Mouse (Mus musculus): ENCODE results near the gene Insm1. TPM values are rescaled to one million over a fixed set of nuclear protein-coding genes. Genes with fewer than 3 reads are reported as not detected.

The Insm1 gene
- polyA plus RNA-seq (2012): not detected in 2 replicates

DNA sequence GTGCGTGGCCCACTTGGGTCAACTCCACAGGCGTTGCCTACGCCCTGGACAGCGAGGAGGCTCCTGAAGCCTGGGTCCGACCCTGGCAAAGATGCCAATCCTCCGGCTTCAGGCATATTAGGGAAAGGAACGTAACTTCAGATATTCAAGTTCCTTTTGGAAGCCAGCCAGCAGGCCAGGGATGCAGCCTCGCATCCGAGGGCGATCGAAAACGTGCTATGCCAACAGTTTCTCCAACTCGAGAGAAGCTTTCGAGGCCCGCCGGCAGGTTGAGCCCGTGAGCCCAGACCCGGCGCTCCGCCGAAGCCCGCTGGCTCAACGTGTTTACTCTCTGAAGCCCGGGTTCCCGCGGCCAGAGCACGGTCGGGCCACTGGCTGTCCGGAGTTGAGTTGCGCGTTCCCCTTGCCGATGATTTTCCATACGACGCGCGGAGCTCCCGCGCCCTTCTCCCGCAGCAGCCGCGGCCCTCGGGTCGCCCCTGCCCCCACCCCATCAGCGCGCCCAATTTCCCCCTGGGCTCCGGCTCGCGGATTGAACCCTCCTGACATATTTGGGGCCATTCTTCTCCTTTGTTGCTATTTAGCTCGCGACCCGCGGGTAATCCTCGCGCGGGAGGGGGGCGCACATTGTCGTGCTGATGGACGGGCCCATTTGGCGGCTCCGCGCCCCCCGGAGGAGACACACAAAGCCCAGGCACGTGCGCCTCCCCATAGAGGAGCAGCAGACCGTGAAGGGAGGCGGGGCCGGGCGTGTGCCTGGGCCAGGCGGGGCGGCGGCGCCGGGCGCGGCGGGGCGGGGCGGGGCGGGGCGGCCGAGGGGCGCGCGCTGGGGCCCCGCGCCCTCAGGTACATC, at the start of gene Insm1:
Gene Insm1, plus strand, starts transcription at position 846 of the 853 bp plus-strand sequence.
- Histone ChIP-seq H3K27me3 (ENCODE audit: control insufficient read depth) (peaks cover 99% of the 10 kb centered on the region), H3K9me3 (ENCODE audit: control insufficient read depth, low read length) (peaks cover 3% of the 10 kb centered on the region; the same call in 1 of the 2 replicates), H3K36me3 (ENCODE audit: control insufficient read depth) (no peaks in the 10 kb centered on the region), H3K4me3 (replicated peaks) (no peak within 1 kb of the TSS), H3K4me1 (ENCODE audit: control insufficient read depth) (peaks cover 5% of the 10 kb centered on the region)
- TF ChIP-seq TAL1 (IDR thresholded peaks at IDR 0.05; ENCODE audit: low read length) (no peak), GATA1 (IDR thresholded peaks at IDR 0.05; ENCODE audit: low read length) (no peak)

DNA sequence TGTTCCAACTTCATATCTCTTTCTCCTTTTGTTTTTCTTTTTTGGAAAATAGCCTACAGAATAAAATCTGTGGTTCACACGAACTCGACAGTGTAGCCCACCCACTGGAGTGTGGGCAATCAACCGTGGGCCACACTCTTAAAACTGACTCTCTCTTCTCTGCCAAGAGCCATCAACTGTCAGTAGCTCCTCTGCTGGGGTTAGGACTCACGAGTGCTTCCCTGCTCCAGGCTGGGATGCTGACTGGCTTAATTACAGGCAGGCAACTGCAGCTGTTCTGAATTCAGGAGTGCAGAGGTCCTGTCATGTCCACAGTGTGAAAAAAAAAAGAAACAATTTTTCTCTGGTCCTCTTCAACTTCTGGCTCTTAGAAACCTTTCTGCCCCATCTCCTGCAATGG, 49.6 kb upstream of the Insm1 start:
- Histone ChIP-seq H3K27me3 (ENCODE audit: control insufficient read depth) (no peaks in the 10 kb centered on the region), H3K9me3 (ENCODE audit: control insufficient read depth, low read length) (no peaks in the 10 kb centered on the region), H3K4me3 (replicated peaks) (no peak overlapping the region), H3K36me3 (ENCODE audit: control insufficient read depth) (no peaks in the 10 kb centered on the region), H3K4me1 (ENCODE audit: control insufficient read depth) (no peaks in the 10 kb centered on the region)
- TF ChIP-seq TAL1 (IDR thresholded peaks at IDR 0.05; ENCODE audit: low read length) (no peak), GATA1 (IDR thresholded peaks at IDR 0.05; ENCODE audit: low read length) (no peak)

DNA sequence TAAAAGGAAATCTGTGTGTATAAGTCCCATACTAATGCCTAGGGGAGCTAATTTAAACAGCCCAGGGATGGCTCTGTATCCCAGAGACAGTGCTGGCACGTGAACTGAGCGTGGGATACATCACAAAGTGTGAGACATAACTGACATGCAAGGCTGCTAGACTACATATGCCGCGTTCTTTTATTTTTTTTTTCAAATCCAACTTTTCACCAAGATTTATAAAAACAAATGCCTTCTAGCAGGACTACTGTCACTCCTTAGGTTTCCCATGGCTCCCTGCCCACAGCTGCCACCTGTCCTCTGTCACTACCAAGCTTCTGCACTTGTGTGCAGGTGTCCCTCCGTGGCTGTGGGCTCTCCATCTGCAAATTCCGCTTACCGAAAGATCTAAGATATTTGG, 47.5 kb upstream of the Insm1 start:
- TF ChIP-seq TAL1 (IDR thresholded peaks at IDR 0.05; ENCODE audit: low read length) (no peak), GATA1 (IDR thresholded peaks at IDR 0.05; ENCODE audit: low read length) (no peak)
- H3K4me1 ChIP-seq (ENCODE audit: control insufficient read depth): no peaks in the 10 kb centered on the region
- H3K9me3 ChIP-seq (ENCODE audit: control insufficient read depth, low read length): peaks cover 6% of the 10 kb centered on the region
- no peak overlapping the region for H3K4me3 ChIP-seq (replicated peaks)
- H3K36me3 ChIP-seq (ENCODE audit: control insufficient read depth): no peaks in the 10 kb centered on the region
- no peaks in the 10 kb centered on the region for H3K27me3 ChIP-seq (ENCODE audit: control insufficient read depth)

DNA sequence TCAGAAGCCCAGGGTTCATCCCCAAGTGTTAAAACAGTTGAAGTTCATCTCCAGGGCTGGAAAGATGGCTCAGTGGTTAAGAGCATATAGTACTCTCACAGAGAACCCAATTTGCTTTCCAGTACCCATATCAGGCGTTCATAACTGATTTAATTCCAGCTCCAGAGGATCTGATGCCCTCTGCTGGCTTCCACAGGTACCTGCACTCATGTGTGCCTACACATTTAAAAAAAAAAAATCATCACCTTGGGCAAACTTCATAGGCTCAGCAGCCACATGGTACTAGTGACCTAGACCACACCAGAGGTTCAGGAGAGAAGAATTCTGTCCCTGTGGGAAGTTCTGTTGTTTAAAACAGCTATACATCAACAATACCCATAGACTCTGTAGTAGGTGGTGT, 43.0 kb upstream of the Insm1 start:
- Histone ChIP-seq H3K9me3 (ENCODE audit: control insufficient read depth, low read length) (peaks cover 8% of the 10 kb centered on the region), H3K27me3 (ENCODE audit: control insufficient read depth) (no peaks in the 10 kb centered on the region), H3K4me1 (ENCODE audit: control insufficient read depth) (no peaks in the 10 kb centered on the region), H3K36me3 (ENCODE audit: control insufficient read depth) (no peaks in the 10 kb centered on the region), H3K4me3 (replicated peaks) (no peak overlapping the region)
- TF ChIP-seq GATA1 (IDR thresholded peaks at IDR 0.05; ENCODE audit: low read length) (no peak), TAL1 (IDR thresholded peaks at IDR 0.05; ENCODE audit: low read length) (no peak)

DNA sequence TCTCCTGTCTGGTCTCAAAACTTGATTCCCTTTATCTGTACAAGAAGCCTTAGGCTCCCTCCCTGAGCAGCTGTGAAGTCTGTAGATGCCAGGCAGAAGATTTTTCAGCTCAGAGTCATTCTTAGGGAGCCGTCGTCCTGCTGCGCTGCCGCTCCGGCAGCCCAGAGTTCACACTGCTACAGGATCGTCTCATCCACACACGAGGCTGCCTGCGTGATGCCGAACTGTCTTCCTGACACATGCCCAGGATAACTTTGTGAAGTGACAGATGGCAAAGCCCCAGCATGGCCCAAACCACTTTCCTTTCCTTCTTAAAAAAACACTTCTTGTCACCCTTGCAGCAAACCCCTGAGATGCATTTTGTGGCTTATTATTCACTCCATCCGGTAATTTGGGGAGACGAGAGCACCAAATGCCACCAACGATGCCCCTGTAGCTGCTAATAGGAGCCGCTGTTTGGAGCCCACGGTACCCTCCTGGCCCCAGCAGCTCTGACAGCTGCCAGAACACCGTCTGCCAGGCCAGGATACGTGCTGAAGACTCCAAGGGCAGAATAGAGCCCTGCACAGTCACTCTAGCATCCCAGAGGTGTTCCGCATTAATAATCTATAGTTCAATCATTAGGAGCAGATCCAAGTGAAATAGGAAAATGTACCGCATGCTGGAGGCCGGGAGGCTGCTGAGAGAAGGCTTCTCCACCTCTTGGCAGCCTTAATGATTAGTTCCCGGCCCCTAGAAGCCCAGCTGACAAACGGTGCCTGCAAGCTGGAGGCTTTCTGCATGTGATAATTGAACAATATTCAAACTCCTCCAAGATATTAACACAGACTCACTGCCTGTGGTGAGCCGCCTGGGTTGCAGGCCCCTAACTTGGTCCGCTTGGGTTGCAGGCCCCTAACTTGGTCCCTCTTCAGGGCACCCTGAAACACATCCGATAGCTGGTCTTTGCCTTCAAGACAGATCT, 37.6 kb upstream of the Insm1 start:
- no peaks in the 10 kb centered on the region for H3K27me3 ChIP-seq (ENCODE audit: control insufficient read depth)
- TF ChIP-seq GATA1 (IDR thresholded peaks at IDR 0.05; ENCODE audit: low read length) (no peak), TAL1 (IDR thresholded peaks at IDR 0.05; ENCODE audit: low read length) (no peak)
- H3K4me3 ChIP-seq (replicated peaks): no peak overlapping the region
- peaks cover 2% of the 10 kb centered on the region for H3K9me3 ChIP-seq (ENCODE audit: control insufficient read depth, low read length)
- no peaks in the 10 kb centered on the region for H3K4me1 ChIP-seq (ENCODE audit: control insufficient read depth)
- H3K36me3 ChIP-seq (ENCODE audit: control insufficient read depth): no peaks in the 10 kb centered on the region

DNA sequence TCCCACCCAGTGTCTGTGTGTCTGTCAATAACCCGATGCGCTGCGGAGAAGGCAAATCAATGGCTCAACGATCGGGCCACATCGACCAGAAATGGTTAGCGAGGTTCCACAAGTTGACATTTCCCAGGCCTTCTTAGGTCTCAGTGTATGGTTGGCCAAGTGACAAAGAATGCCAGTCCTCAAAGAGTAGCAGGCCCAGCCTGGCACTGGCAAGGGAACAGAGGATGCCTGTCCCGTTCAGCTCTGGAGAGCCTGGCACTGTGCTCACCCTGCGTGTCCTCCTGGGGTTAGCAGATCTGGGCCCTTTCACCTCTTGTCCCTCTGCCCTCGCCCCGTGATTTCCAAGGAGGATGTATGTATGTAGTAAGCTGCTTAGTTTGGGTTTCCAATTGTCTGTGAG, 25.6 kb upstream of the Insm1 start:
- Histone ChIP-seq H3K27me3 (ENCODE audit: control insufficient read depth) (no peaks in the 10 kb centered on the region), H3K36me3 (ENCODE audit: control insufficient read depth) (no peaks in the 10 kb centered on the region), H3K9me3 (ENCODE audit: control insufficient read depth, low read length) (no peaks in the 10 kb centered on the region), H3K4me1 (ENCODE audit: control insufficient read depth) (no peaks in the 10 kb centered on the region), H3K4me3 (replicated peaks) (no peak overlapping the region)
- TF ChIP-seq TAL1 (IDR thresholded peaks at IDR 0.05; ENCODE audit: low read length): no peak
- TF ChIP-seq GATA1 (IDR thresholded peaks at IDR 0.05; ENCODE audit: low read length): no peak

DNA sequence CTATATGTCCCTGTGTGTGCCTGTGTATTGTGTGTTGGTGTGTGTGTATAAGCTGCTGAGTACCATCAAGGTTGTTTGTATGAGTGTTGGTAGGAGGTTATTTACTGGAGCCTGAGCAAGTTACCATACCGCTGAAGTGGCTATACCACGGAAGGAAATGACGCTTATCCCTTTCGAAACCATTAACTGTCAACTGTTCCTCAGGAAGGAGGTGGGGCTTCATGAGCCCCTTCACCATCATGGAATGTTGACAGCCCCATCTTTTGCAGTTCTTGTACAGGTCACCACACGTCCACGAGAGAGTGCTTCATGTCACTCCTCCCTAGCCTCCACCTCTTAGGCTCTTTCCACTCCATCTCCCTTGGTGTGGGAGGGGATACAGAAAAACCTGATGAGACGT, 23.8 kb upstream of the Insm1 start:
- H3K36me3 ChIP-seq (ENCODE audit: control insufficient read depth): no peaks in the 10 kb centered on the region
- no peaks in the 10 kb centered on the region for H3K9me3 ChIP-seq (ENCODE audit: control insufficient read depth, low read length)
- TF ChIP-seq TAL1 (IDR thresholded peaks at IDR 0.05; ENCODE audit: low read length) (no peak), GATA1 (IDR thresholded peaks at IDR 0.05; ENCODE audit: low read length) (no peak)
- no peak overlapping the region for H3K4me3 ChIP-seq (replicated peaks)
- H3K27me3 ChIP-seq (ENCODE audit: control insufficient read depth): no peaks in the 10 kb centered on the region
- no peaks in the 10 kb centered on the region for H3K4me1 ChIP-seq (ENCODE audit: control insufficient read depth)

DNA sequence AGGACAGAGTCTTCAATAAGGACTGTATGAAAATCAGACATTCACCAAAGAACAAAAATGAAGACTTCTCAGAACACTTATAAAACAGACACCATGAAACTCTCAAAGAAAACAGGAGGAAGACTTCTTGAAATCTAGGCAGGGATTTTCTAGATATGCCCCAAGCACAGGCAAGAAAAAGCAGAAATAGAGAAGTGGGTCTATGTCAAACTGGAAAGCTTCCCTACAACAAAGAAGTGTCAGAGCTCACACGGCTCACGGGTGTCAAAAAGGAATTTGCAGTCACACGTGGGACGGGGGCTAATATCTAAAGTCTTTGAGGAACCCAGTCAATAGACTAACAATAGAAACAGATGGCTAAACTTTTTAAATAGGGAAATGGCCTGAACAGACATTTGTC, 10.8 kb upstream of the Insm1 start:
- Histone ChIP-seq H3K9me3 (ENCODE audit: control insufficient read depth, low read length) (no peaks in the 10 kb centered on the region), H3K4me3 (replicated peaks) (no peak overlapping the region), H3K27me3 (ENCODE audit: control insufficient read depth) (peaks cover 7% of the 10 kb centered on the region), H3K36me3 (ENCODE audit: control insufficient read depth) (no peaks in the 10 kb centered on the region), H3K4me1 (ENCODE audit: control insufficient read depth) (no peaks in the 10 kb centered on the region)
- TF ChIP-seq TAL1 (IDR thresholded peaks at IDR 0.05; ENCODE audit: low read length) (no peak), GATA1 (IDR thresholded peaks at IDR 0.05; ENCODE audit: low read length) (no peak)

DNA sequence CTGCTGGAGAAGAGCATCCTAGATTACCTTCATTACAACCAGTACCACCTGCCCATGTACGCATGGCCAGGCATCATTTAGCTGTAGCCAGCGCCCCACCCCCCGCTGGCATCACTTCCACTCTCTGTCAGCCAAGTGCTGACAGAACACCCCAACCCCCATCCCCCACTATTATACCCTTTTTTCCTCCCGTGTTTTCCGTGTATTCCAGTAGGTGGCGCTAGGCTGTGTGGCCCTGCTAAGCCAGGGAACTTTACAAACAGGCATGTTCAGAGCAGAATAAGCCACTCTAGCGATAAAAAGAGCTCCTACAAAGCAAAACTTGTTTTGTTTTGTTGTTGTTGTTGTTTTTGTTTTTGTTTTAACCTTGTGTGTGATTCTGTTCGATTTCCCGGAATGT, 7.0 kb upstream of the Insm1 start:
- TF ChIP-seq GATA1 (IDR thresholded peaks at IDR 0.05; ENCODE audit: low read length) (no peak), TAL1 (IDR thresholded peaks at IDR 0.05; ENCODE audit: low read length) (no peak)
- Histone ChIP-seq H3K4me3 (replicated peaks) (no peak overlapping the region), H3K9me3 (ENCODE audit: control insufficient read depth, low read length) (no peaks in the 10 kb centered on the region), H3K36me3 (ENCODE audit: control insufficient read depth) (no peaks in the 10 kb centered on the region), H3K27me3 (ENCODE audit: control insufficient read depth) (peaks cover 44% of the 10 kb centered on the region), H3K4me1 (ENCODE audit: control insufficient read depth) (no peaks in the 10 kb centered on the region)

All from erythroblast, embryonic 14.5 days (primary cell).